Mouse (Mus musculus) intestine, embryonic 16.5 days (tissue): ENCODE measurements around the gene Cap2. TPM values are rescaled to one million over a fixed set of nuclear protein-coding genes. Genes with fewer than 3 reads are reported as not detected.

ENCODE experiments used
- ATAC-seq: fragments of 200-750 bp; cut with Nextera tagmentation; 2 replicates; pipeline ENCODE4 v1.8.0; 2017; ENCODE audit warnings: moderate TSS enrichment, moderate library complexity
- H3K27ac ChIP-seq: fragments of 300-500 bp; sonication (generic); 2 replicates; pipeline ENCODE4 v1.5.1; 2014; ENCODE audit warnings: mild to moderate bottlenecking, low read length
- H3K27me3 ChIP-seq: fragments of 300-500 bp; sonication (generic); replicated peaks from 2 replicates; pipeline ENCODE4 v1.6.1; 2014; ENCODE audit warnings: low read length, control low read depth, mixed read lengths; ENCODE audit not compliant: control insufficient read depth, insufficient read depth
- H3K36me3 ChIP-seq: fragments of 300-500 bp; sonication (generic); 2 replicates; pipeline ENCODE4 v1.6.1; 2014; ENCODE audit warnings: low read length, control low read depth; ENCODE audit not compliant: control insufficient read depth, insufficient read depth
- H3K4me1 ChIP-seq: fragments of 300-500 bp; sonication (generic); 2 replicates; pipeline ENCODE4 v1.6.1; 2014; ENCODE audit warnings: low read length, control low read depth, mixed read lengths; ENCODE audit not compliant: control insufficient read depth, insufficient read depth
- H3K4me2 ChIP-seq: fragments of 300-500 bp; sonication (generic); 2 replicates; pipeline ENCODE4 v1.6.1; 2014; ENCODE audit warnings: low read depth, low read length, control low read depth
- H3K4me3 ChIP-seq: fragments of 300-500 bp; sonication (generic); 2 replicates; pipeline ENCODE4 v1.5.1; 2014; ENCODE audit warnings: mild to moderate bottlenecking, low read length
- H3K9ac ChIP-seq: fragments of 300-500 bp; sonication (generic); 2 replicates; pipeline ENCODE4 v1.6.1; 2014; ENCODE audit warnings: low read depth, low read length
- H3K9me3 ChIP-seq: fragments of 300-500 bp; sonication (generic); 2 replicates; pipeline ENCODE4 v1.6.1; 2016; ENCODE audit warnings: low read length, control low read depth; ENCODE audit not compliant: control insufficient read depth
- WGBS: fragments of 180-500 bp; shearing (Covaris S2); extraction: QIAGEN DNeasy Blood & Tissue Kit; methylation state at CpG from one replicate; pipeline ENCODE4 v1.1.7; 2014; 5-methylcytosine and 5-hydroxymethylcytosine counted together
- polyA plus RNA-seq: library from polyadenylated mRNA; unstranded; fragments of >200 nt; fragmentation: Nextera tagmentation; extraction: Ambion mirVana; gene quantifications from 2 replicates; pipeline ENCODE4 v1.2.1, GENCODE M21; 2015

The Cap2 gene
- polyA plus RNA-seq, 1 experiment from 2014 or later: 10.7 TPM

- WGBS: 87% methylated on average over 7 of the region's 7 CpGs
- no peaks in the 10 kb centered on the region for H3K36me3 ChIP-seq
- no peak overlapping the region for H3K27ac ChIP-seq
- H3K4me2 ChIP-seq: no peak overlapping the region
- no peak for ATAC-seq
- H3K4me3 ChIP-seq: no peak overlapping the region
- H3K9me3 ChIP-seq: no peaks in the 10 kb centered on the region
- no peak overlapping the region for H3K9ac ChIP-seq
- no peaks in the 10 kb centered on the region for H3K27me3 ChIP-seq
- H3K4me1 ChIP-seq: 0 out of 2 replicates have a peak, but pooled peaks cover 3% of the 10 kb centered on the region
Measured at GRCm38 (mm10) chr13:46532276-46532675, 30.6 kb downstream of the Cap2 start.

DNA sequence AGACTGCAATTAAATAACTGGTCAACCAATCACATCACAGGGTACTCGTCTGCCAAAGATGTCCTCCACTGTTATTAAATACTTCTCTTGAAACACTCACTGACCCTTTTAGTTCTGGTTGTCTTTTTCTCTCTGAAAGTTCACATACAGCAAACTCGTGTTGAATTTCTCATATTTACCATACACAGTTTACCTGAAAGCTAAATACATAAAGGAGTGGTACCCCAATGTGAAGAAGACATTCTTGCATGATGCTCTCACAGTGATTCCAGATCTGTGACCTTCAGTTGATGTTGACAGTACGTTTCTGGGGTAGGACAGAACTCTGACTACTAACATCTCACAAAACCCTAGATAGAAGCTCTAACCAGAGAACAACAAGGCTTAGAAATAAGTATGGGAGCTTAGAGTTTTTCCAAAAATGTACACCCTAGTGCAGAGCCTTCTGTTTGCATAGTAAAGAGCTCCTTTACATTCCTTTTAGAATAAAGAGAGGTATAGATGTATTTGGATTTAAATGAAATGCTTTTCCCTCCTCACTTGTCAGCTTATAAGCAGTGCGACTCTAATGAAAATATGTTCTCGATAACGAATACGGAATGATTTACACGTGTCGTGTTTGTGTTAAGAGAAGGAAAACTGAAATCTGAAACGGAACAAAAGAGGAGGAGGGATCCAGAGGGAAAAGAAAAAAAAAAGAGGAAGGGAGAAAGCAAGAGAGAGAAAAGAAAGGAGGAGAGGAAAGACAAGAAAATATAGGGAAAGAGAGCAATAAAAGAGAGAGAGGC is 31.9 kb downstream of the Cap2 start:
- Histone ChIP-seq H3K9ac (no peak overlapping the region), H3K4me1 (0 out of 2 replicates have a peak, but pooled peaks cover 3% of the 10 kb centered on the region), H3K27ac (no peak overlapping the region), H3K4me2 (no peak overlapping the region), H3K27me3 (no peaks in the 10 kb centered on the region), H3K36me3 (no peaks in the 10 kb centered on the region), H3K4me3 (no peak overlapping the region), H3K9me3 (no peaks in the 10 kb centered on the region)
- ATAC-seq: no peak
- WGBS: 45% methylated on average over 10 of the region's 10 CpGs

DNA sequence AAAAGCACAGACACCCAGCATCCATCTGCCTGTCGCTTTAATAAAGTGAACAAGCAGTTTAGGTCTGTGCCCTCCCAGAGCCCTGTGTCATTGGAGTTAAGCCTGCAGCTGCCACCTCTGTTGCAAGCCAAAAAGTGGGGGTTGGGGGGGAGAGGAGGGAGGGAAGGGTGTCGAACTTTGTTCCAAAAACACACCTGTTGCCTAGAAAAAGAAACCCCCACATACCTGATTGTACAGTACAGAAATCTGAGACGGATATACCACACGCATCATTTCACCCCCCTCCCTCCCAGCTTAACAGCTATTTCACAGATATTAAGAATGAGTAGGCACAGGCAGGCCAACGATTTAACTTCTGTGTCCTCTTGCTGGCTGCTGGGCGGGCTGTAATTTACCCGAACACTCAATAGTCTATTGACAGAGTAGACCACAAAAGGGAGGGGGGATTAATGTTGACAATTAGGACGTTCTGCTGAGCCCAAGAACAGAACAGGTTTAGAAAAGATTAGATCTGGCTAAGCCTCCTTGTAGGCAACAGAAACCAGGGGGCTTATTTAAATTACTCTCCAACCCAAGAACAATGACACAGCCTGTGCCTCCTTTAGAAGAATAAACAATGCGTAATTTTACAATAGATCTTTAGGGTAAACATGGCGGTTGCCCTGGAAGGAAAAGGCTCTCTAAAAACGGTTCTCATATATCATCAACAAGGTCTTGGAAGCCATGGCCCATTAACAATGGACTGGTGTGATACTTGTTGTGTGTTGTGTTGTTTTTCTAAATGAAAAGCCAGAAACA is 32.7 kb downstream of the Cap2 start:
- H3K36me3 ChIP-seq: no peaks in the 10 kb centered on the region
- WGBS: 20% methylated on average over 11 of the region's 11 CpGs
- H3K27ac ChIP-seq: no peak overlapping the region
- H3K9ac ChIP-seq: no peak overlapping the region
- no peak overlapping the region for H3K4me2 ChIP-seq
- H3K4me3 ChIP-seq: no peak overlapping the region
- H3K27me3 ChIP-seq: no peaks in the 10 kb centered on the region
- no peak for ATAC-seq
- no peaks in the 10 kb centered on the region for H3K9me3 ChIP-seq
- 0 out of 2 replicates have a peak, but pooled peaks cover 3% of the 10 kb centered on the region for H3K4me1 ChIP-seq

- no peak overlapping the region for H3K9ac ChIP-seq
Measured at GRCm38 (mm10) chr13:46534969-46535785, 33.5 kb downstream of the Cap2 start.

GRCm38 (mm10) chr13:46539284-46539683 is 37.6 kb downstream of the Cap2 start:
- H3K27me3 ChIP-seq: no peaks in the 10 kb centered on the region
- H3K27ac ChIP-seq: no peak overlapping the region
- no peaks in the 10 kb centered on the region for H3K36me3 ChIP-seq
- no peaks in the 10 kb centered on the region for H3K4me1 ChIP-seq
- H3K4me2 ChIP-seq: no peak overlapping the region
- WGBS: 85% methylated on average over 7 of the region's 7 CpGs
- H3K4me3 ChIP-seq: no peak overlapping the region
- H3K9ac ChIP-seq: no peak overlapping the region
- no peaks in the 10 kb centered on the region for H3K9me3 ChIP-seq
- ATAC-seq: no peak

More at GRCm38 (mm10) chr13:46534969-46535785, 33.5 kb downstream of the Cap2 start:
- Histone ChIP-seq H3K27me3 (no peaks in the 10 kb centered on the region), H3K9me3 (no peaks in the 10 kb centered on the region), H3K36me3 (no peaks in the 10 kb centered on the region), H3K4me2 (no peak overlapping the region), H3K27ac (no peak overlapping the region), H3K4me3 (no peak overlapping the region), H3K4me1 (0 out of 2 replicates have a peak, but pooled peaks cover 3% of the 10 kb centered on the region)
- WGBS: 65% methylated on average over 5 of the region's 5 CpGs
- no peak for ATAC-seq

DNA sequence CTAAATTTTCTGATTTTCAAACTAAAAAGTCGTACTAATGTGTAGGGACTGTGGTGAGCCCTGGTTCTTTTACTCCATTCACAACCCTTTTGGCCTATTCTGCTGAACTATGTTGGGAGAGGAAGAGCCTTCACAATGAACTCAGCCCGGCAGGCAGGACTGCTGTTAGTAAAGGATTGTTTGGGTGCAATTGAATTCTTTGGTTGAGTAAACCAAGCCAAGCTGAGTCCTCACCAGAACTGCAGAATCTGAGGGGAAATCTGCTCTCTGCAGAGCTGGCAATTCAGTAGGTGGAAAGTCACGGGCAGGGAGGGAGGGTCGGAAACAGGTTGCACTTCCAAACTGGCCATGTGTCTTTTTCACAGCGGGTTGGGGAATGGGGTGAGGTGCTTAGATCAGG is 39.3 kb downstream of the Cap2 start:
- no peak overlapping the region for H3K4me2 ChIP-seq
- no peak for ATAC-seq
- no peaks in the 10 kb centered on the region for H3K9me3 ChIP-seq
- no peaks in the 10 kb centered on the region for H3K36me3 ChIP-seq
- no peaks in the 10 kb centered on the region for H3K27me3 ChIP-seq
- no peaks in the 10 kb centered on the region for H3K4me1 ChIP-seq
- no peak overlapping the region for H3K9ac ChIP-seq
- 68% methylated on average over 5 of the region's 5 CpGs for WGBS
- H3K27ac ChIP-seq: no peak overlapping the region
- H3K4me3 ChIP-seq: no peak overlapping the region

DNA sequence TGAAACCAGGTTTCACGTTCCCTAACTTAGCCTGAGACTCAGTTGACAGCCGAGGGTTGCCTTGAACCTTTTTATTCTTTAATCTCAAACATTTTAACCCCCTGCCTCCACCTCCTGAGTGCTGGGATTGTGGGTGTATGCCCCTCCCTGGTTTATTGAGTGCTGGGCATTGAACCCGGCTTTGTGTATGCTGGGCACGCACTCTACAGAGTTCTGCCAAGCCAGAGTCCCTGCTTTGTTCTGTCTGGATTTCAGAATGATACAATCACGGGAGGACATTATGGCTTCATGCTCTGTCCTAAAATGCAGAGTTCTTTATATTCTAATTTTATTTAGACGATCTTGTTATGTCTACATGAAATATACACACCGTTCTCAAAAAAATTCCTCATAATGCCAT is 41.1 kb downstream of the Cap2 start:
- Histone ChIP-seq H3K4me2 (no peak overlapping the region), H3K9ac (no peak overlapping the region), H3K4me1 (no peaks in the 10 kb centered on the region), H3K27me3 (no peaks in the 10 kb centered on the region), H3K27ac (no peak overlapping the region), H3K9me3 (no peaks in the 10 kb centered on the region), H3K36me3 (no peaks in the 10 kb centered on the region), H3K4me3 (no peak overlapping the region)
- ATAC-seq: no peak
- WGBS: 85% methylated on average over 7 of the region's 7 CpGs

- 65% methylated on average over 6 of the region's 6 CpGs for WGBS
- H3K9ac ChIP-seq: no peak overlapping the region
- H3K36me3 ChIP-seq: no peaks in the 10 kb centered on the region
- ATAC-seq: no peak
- no peaks in the 10 kb centered on the region for H3K27me3 ChIP-seq
- H3K4me3 ChIP-seq: no peak overlapping the region
- no peak overlapping the region for H3K4me2 ChIP-seq
- no peaks in the 10 kb centered on the region for H3K9me3 ChIP-seq
- H3K27ac ChIP-seq: no peak overlapping the region
- H3K4me1 ChIP-seq: no peaks in the 10 kb centered on the region
Measured at GRCm38 (mm10) chr13:46544608-46545007, 43.0 kb downstream of the Cap2 start.

GRCm38 (mm10) chr13:46545081-46545480 is 43.4 kb downstream of the Cap2 start:
- Histone ChIP-seq H3K4me3 (no peak overlapping the region), H3K4me1 (no peaks in the 10 kb centered on the region), H3K27ac (no peak overlapping the region), H3K27me3 (no peaks in the 10 kb centered on the region), H3K9ac (no peak overlapping the region), H3K4me2 (no peak overlapping the region), H3K36me3 (no peaks in the 10 kb centered on the region), H3K9me3 (no peaks in the 10 kb centered on the region)
- WGBS: 67% methylated on average over 9 of the region's 9 CpGs
- ATAC-seq: no peak
